In the genomic region with DNA sequence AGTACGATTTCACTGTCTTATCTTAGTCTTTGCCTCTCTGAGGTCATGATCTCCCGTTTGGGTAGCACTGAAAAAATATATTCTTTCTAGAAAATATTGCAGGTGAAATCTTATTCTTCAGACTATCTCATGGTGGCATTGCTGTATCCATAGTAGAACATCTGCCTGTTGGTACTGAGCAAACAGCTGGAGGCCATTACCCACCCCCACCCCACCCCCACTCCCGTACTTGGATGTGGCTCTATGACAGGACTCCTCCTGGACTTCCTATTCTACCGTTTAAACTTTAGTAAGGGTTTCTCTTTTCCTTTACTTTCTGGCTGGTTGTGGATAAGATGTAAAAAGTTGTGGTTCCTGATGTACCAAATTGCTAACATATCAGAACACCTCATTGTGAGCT, we compare ENCODE assay signal across 36 mouse cellular contexts. TPM values are rescaled to one million over a fixed set of nuclear protein-coding genes. Genes with fewer than 3 reads are reported as not detected.
"Had no signal": no experiment of that assay in that cellular context is flagged by ENCODE, and none has a peak within 500 bp of the region (broad histone marks: within the 10 kb centered on the region; RNA-seq: fewer than 3 reads in every experiment).

No protein-coding gene starts in this region.

- H3K9ac ChIP-seq: heart, embryonic 12.5 days; heart, embryonic 13.5 days; heart, embryonic 15.5 days; hindbrain, embryonic 12.5 days; hindbrain, embryonic 13.5 days; hindbrain, embryonic 14.5 days; hindbrain, embryonic 15.5 days; intestine, embryonic 15.5 days; kidney, embryonic 15.5 days had no signal

- H3K4me3 ChIP-seq: heart, adult 2 months; heart, embryonic 10.5 days; heart, embryonic 12.5 days; heart, embryonic 13.5 days; heart, embryonic 15.5 days; hindbrain, embryonic 10.5 days; hindbrain, embryonic 12.5 days; hindbrain, embryonic 13.5 days; hindbrain, embryonic 15.5 days; intestine, embryonic 15.5 days; kidney, embryonic 15.5 days; layer of hippocampus, adult 2 months had no signal

- ATAC-seq: hindbrain, embryonic 16.5 days; hindbrain, postnatal 0 days; inflammation-experienced regulatory T-cells, adult 6 months; intestine, embryonic 15.5 days; intestine, embryonic 16.5 days; intestine, postnatal 0 days had no signal

- H3K36me3 ChIP-seq: heart, embryonic 10.5 days; heart, embryonic 12.5 days; heart, embryonic 13.5 days; heart, embryonic 15.5 days; hindbrain, embryonic 10.5 days; hindbrain, embryonic 12.5 days; hindbrain, embryonic 13.5 days; hindbrain, embryonic 15.5 days; intestine, embryonic 15.5 days; kidney, embryonic 15.5 days had no signal

- H3K27me3 ChIP-seq: heart, embryonic 12.5 days; heart, embryonic 13.5 days; heart, embryonic 15.5 days; hindbrain, embryonic 12.5 days; hindbrain, embryonic 13.5 days; hindbrain, embryonic 15.5 days; intestine, embryonic 15.5 days; kidney, embryonic 15.5 days had no signal

- H3K4me2 ChIP-seq: heart, embryonic 11.5 days; heart, embryonic 12.5 days; heart, embryonic 13.5 days; heart, embryonic 15.5 days; hindbrain, embryonic 12.5 days; hindbrain, embryonic 13.5 days; hindbrain, embryonic 14.5 days; hindbrain, embryonic 15.5 days; intestine, embryonic 15.5 days; kidney, embryonic 15.5 days had no signal

- H3K27ac ChIP-seq: heart, adult 2 months; heart, embryonic 10.5 days; heart, embryonic 13.5 days; heart, embryonic 15.5 days; hindbrain, embryonic 10.5 days; hindbrain, embryonic 12.5 days; hindbrain, embryonic 13.5 days; hindbrain, embryonic 14.5 days; hindbrain, embryonic 15.5 days; hindbrain, postnatal 0 days; intestine, embryonic 15.5 days; kidney, embryonic 15.5 days; kidney, postnatal 0 days; layer of hippocampus, adult 2 months had no signal

- H3K4me1 ChIP-seq: heart, embryonic 10.5 days; heart, embryonic 12.5 days; heart, embryonic 13.5 days; heart, embryonic 15.5 days; hindbrain, embryonic 10.5 days; hindbrain, embryonic 12.5 days; hindbrain, embryonic 13.5 days; hindbrain, embryonic 15.5 days; intestine, embryonic 15.5 days; kidney, embryonic 15.5 days had no signal

- H3K9me3 ChIP-seq: heart, embryonic 10.5 days; heart, embryonic 12.5 days; heart, embryonic 15.5 days; hindbrain, embryonic 10.5 days; hindbrain, embryonic 12.5 days; hindbrain, embryonic 13.5 days; hindbrain, embryonic 15.5 days; intestine, embryonic 15.5 days; kidney, embryonic 15.5 days had no signal

- DNase-seq: heart, adult 2 months; heart, postnatal 10 days; heart, postnatal 14 days; heart, postnatal 36 days; heart, postnatal 4 days; kidney, adult 11 months; kidney, adult 18-20 months; kidney, adult 2 months; kidney, adult 8-10 months; kidney, adult 9 months; kidney, postnatal 10 days; kidney, postnatal 14 days; kidney, postnatal 25 days; kidney, postnatal 36 days; kidney, postnatal 4 days; layer of hippocampus, adult 9-11 months had no signal

RNA-seq across cellular contexts. Expression of a gene that starts 53.3 kb away (rescaled TPM):
- total RNA-seq: hematopoietic stem cell, adult 5-6 weeks had no signal
- polyA plus RNA-seq: inflammation-experienced regulatory T-cells, adult 6 months had no signal
